Mouse (Mus musculus) heart, adult 2 months (tissue): Measurements from ENCODE around the gene Mfsd14b.

Source experiments
- CTCF ChIP-seq: fragments of 200-600 bp; IDR thresholded peaks from 2 replicates; pipeline ENCODE4 v1.8.1; 2022; ENCODE audit warnings: antibody characterized with exemption, mild to moderate bottlenecking, moderate library complexity
- POLR2A ChIP-seq: fragments of 200-500 bp; IDR thresholded peaks from 2 replicates; pipeline ENCODE4 v1.6.1; 2011; ENCODE audit warnings: mild to moderate bottlenecking, low read depth, low read length, control low read depth; ENCODE audit not compliant: insufficient read depth

DNA sequence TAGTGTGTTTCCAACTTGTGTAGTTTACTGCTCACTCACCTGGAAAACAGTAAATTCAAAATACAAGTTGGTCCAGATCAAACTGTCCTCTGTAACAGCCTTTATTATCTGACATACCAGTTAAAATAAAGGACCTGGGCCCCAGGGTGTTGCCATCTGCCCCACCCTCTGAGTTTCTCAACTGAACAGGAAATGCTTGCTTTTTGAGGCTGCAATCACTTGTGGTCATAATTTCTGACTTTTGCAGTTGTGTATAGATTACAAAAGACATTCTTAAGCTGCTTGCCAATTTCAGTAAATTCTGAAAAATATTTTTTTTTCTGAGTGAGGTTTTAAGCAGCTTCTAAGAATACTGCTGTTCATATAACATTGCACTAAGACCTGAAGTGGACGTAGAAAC lies 9.3 kb upstream of the Mfsd14b start:
- no peak for TF ChIP-seq CTCF
- no peak for TF ChIP-seq POLR2A
